Mouse (Mus musculus) heart, postnatal 10 days (tissue): Measurements from ENCODE around the gene Dnm1. TPM values are rescaled to one million over a fixed set of nuclear protein-coding genes. Genes with fewer than 3 reads are reported as not detected.
A peak's percentile ranks its signal among the peaks of the same experiment; 100 is the strongest.

Experiments used
- DNase-seq, 2 experiments: peaks; one replicate each; pipeline ENCODE4 v3.0.0; 2021
- intact Hi-C: fragments of 180-260 bp; cut with DNase I; formaldehyde crosslinking; loops from one replicate; pipeline ENCODE4 v1.15.1; 2025
- total RNA-seq, 2 experiments: library from RNA; stranded (reverse); gene quantifications; 2 replicates each; pipeline ENCODE4 v1.2.3; 2021

The Dnm1 gene
- 10 to 100 TPM; 10.0 to 12.5 TPM for total RNA-seq

DNA sequence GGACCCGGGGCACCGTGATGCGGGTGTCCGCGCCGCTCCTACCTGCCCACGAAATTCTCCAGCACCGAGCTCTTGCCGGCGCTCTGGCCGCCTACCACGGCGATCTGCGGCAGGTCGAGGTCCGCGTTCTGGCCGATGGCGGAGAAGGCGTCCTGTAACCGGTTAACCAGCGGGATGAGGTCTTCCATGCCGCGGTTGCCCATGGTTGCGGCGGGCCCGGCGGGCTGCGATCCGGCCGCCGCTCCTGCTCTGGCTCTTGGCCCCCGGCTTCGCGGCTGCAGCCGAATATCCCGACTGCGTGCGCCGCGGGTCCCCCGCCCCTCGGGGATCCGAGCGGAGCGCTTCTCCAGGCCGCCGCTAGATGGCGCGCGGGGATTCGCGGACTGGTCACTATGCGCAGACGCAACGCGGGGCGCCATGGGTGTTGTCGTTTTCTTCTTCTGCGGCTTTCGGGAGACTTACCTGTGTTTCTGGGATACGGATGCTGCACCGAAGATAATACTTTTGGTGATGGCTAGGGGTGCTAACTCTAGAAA lies at the start of gene Dnm1:
Gene Dnm1 (minus strand): TSS at position 332 of the 536 bp plus-strand sequence.
- intact Hi-C loops: loop anchor here (2.0 kb wide), 1 partner anchor 134 kb away; no protein-coding TSS in a partner anchor

DNA sequence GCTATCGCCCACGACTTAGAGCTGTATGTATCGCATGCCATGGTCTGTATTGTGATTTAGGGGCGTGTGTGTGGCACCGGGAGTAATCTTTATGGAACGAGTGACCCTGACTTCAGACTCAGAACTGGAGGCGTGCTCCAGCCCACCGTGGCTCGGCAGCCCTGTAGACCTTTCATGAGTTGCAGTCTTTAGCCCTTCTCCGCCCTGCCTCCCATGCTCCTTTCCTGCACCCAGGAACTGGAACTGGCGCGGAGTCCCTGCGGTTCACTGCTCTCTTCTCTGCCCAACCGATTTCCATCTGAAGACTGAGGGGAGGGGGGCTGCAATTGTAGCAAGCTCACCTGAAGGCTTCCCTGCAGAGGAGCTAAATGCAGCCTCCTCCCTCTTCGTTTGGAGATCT lies 43.6 kb upstream of the Dnm1 start:
- no peak for DNase-seq
- intact Hi-C loops: no loop called here

More for the DNA sequence above, at the start of gene Dnm1:
- DNase-seq: peak; percentile 94 to 96

- DNase-seq: peak; percentile 93 to 95
- intact Hi-C loops: no loop called here
Observed at GRCm38 (mm10) chr2:32395946-32396621, 42.9 kb upstream of the Dnm1 start.

- intact Hi-C loops: no loop called here
Observed at GRCm38 (mm10) chr2:32395484-32395945, 42.4 kb upstream of the Dnm1 start, which contains the start of gene Ptges2. TSS of gene Ptges2 (plus strand) at chr2:32395896.

GRCm38 (mm10) chr2:32394973-32395372 lies 41.8 kb upstream of the Dnm1 start:
- DNase-seq: peak; percentile 49 to 58
- intact Hi-C loops: no loop called here

More at GRCm38 (mm10) chr2:32395484-32395945, 42.4 kb upstream of the Dnm1 start, which contains the start of gene Ptges2:
- peak; percentile 94 to 95 for DNase-seq

DNA sequence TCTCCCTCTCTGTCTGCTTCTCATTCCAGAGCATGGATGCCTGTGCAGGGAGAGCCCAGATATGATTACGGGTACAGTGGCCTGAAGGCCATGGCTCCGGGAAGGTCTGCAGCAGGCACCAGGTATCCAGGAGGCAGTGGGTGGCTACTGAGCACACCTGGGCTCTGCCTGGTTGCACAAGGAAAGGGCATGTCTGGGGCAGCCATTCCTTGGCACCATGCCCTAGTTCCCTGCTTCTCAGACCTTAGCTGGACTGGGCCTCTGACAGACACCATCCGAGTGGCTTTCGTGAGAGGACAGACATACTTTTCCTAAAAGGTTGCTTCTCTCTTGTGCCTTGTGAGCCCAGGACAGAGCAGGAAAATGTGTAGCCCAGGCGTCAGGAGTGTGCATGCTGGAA lies 38.9 kb upstream of the Dnm1 start:
- intact Hi-C loops: no loop called here
- DNase-seq: peak; percentile 28 to 33

DNA sequence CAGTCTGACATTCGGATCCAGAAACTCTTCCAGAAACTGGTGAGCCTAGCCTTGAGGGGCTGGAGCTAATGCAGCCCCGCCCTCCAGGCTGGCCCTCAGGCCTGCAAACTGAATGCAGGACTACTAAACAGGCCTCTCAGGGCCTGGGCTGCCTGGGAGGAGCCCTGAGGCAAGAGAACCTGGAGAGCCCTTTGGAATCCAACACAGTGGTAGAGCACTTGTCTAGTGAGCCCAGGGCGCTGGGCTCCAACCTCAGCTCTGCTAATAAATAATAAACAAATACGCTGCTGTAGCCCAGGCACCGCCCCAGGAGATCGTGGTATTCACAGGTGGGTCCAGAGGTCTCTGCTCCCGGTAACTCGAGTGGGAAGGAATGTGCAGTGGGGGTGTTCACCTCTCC lies 37.7 kb upstream of the Dnm1 start:
- no peak for DNase-seq
- intact Hi-C loops: no loop called here

- no peak for DNase-seq
Observed at GRCm38 (mm10) chr2:32389157-32389556, 36.0 kb upstream of the Dnm1 start.

GRCm38 (mm10) chr2:32387706-32388490 lies 34.8 kb upstream of the Dnm1 start, which contains the start of gene Lcn2:
TSS of gene Lcn2 (minus strand) at chr2:32388252.
- intact Hi-C loops: no loop called here
- DNase-seq: no peak

More at GRCm38 (mm10) chr2:32389157-32389556, 36.0 kb upstream of the Dnm1 start:
- intact Hi-C loops: no loop called here

DNA sequence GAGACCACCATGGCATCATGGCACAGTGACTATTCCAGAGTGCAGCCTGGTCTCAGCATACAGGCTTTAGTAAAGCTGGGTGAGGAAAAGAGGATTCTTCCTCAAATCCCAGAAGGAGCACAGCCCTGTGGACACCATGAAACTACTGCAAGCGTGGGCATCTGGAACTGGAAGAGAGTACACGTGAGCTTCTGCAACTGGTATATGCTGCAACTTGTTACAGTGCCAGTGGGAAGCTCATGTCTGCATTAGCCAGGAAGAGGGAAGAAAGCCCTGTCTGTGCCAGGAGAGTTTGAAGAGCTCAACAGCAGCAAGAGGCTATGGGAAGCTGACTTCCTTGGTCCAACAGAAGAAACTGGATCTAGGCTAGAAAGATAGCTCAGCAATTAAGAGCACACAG lies 29.6 kb upstream of the Dnm1 start:
- DNase-seq: no peak
- intact Hi-C loops: no loop called here

DNA sequence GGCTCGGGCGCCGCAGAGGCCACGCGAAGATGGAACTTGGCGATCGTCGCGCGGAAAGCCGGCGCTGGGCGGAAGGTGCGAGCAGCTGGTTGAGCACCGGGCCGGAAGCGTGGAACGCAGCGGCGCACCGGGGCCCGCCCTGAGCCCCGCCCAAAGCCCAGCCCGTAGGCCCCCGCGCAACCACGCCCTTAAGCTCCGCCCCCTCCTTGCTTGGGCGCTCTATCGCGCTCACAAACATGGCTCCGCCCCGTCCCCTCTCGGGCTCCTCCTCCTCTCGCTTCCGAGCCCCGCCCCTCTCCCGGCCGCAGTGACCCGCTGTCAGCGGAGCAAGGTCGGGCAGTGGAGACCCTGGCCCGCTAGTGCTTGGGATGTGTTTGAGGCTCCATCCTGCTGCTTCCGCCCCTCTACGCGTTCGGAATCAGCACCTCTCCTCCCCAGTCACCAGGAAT lies 28.7 kb upstream of the Dnm1 start, which contains the start of gene 1110008P14Rik:
Gene 1110008P14Rik (minus strand): TSS at position 164 of the 449 bp plus-strand sequence.
- intact Hi-C loops: loop anchor here (1.0 kb wide), 1 partner anchor 17 kb away; no protein-coding TSS in a partner anchor

GRCm38 (mm10) chr2:32381141-32381774 lies 28.1 kb upstream of the Dnm1 start:
- DNase-seq: no peak
- intact Hi-C loops: loop anchor here (1.0 kb wide), 1 partner anchor 17 kb away; no protein-coding TSS in a partner anchor

More for the DNA sequence above, 28.7 kb upstream of the Dnm1 start, which contains the start of gene 1110008P14Rik:
- peak; percentile 95 for DNase-seq

DNA sequence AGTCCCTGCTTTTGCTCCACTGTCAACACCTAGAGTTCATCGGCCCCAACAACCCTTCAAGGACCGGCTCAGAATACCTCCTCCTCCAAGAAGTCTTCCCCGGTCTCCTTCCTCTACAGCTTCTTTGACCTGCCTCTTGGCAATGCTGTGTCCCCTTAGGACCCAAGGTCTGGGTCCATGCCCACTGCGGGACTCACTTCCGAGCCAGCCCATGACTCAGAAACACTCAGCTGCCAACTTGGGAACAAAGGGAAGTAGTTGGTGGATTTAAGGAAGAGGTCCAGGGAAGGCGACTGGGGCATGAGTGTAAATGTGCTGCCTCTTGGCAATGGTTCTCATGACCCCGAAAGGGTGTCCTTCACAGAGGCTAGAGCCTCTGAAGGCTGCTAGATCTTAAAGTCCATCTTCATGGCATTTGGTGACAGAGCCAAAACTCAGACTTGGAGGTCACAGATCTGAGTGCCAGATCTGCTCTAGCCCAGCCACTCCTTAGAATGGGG lies 26.9 kb upstream of the Dnm1 start:
- peak in 1 of 2 experiments; percentile 30 for DNase-seq
- intact Hi-C loops: no loop called here

- intact Hi-C loops: no loop called here
- DNase-seq: no peak
Observed at GRCm38 (mm10) chr2:32376963-32377362, 23.8 kb upstream of the Dnm1 start.

DNA sequence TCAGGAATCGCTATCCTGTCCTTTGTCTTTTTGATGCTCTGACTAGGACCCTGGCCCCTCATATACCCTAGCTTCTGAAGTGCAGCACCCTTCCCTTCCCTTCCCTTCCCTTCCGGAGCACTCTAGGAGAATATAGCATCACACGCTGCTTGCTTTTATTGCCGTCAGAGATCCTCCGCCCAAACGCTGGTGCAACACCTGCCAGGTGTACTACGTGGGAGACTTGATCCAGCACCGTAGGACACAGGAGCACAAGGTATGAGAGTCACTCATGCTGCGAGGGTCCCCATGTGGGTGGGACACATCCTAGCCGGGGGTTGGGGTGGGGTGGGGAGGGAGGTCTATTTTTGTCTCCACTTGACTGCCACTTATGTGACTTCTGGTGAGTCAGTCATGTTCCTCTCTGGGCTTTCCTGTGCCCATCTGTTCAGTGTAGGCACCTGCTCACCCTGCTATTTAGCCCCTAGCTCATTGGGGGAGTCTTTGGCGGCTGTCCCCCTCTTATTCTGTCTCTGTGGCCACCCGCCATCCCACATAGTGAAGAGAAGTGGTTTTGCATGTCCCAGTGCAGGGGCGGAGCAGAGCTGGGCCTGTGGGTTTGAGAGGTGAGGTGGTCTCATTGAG lies 22.3 kb upstream of the Dnm1 start:
- intact Hi-C loops: no loop called here
- DNase-seq: no peak

DNA sequence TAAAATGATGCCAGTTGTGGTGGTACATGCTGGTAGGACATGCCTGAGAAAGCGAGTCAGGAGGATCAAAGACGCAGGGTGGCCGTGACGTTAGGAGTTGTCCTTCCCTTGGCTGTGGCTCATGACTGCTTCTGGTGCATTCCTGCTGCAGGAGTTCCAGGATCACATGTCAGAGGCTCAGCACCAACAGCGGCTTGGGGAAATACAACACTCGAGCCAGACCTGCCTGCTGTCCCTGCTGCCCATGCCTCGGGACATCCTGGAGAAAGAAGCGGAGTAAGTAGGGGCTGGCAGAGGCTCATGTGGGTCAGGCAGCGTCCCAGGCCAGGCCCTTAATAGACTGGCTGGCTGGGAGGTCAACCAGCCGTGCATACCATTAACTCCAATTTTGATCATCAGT lies 21.1 kb upstream of the Dnm1 start:
- intact Hi-C loops: no loop called here
- DNase-seq: no peak

DNA sequence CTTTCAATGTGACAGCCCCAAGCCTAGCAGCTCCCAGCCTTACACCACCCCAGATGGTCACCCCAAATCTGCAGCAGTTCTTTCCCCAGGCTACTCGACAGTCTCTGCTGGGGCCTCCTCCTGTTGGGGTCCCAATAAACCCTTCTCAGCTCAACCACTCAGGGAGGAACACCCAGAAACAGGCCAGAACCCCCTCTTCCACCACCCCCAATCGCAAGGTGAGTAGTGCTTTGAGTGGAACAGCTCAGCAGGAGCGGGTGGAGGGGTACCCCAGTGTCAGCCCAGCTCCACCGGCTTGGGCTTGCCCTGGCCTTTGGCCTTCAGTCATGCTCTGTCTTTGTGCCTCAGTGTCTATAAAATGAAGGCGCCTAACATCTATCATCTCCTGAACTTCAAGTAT lies 14.2 kb upstream of the Dnm1 start:
- DNase-seq: no peak
- intact Hi-C loops: no loop called here

GRCm38 (mm10) chr2:32364121-32364520 lies 11.0 kb upstream of the Dnm1 start:
- no peak for DNase-seq
- intact Hi-C loops: loop anchor here (1.0 kb wide), 1 partner anchor 17 kb away; the partner anchor contains the start of gene 1110008P14Rik

DNA sequence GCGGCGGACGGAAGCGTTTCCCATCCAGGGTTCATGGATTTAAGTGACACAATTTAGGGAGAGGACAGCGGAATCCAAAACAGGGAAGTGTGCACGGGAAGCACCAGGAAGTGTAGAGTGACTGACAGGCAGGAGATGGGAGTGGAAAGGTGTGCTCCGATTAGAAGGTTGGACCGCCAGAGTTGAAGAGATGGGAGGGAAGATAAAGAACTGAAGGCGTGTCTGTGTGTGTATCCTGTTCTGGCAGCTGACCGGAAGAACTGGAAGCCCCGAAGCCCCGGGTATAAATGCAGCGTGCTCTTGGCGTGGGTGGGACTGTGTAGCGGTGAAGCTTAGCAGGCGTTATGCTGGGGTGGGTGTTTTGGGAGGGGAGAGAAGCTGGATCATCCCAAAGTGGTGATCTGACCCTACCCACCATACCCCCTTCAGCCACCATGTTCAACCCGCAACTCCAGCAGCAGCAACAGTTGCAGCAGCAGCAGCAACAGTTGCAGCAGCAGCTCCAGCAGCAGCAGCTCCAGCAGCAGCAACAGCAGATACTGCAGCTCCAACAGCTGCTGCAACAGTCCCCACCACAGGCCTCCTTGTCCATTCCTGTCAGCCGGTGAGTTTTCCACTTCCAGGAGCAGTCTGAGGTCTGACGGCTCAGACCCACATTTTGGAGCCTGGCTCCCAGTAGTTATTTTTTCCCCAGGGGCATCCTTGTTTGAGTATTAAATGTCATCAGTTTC lies 10.4 kb upstream of the Dnm1 start:
- intact Hi-C loops: loop anchor here (1.0 kb wide), 1 partner anchor 18 kb away; the partner anchor contains the start of gene 1110008P14Rik
- no peak for DNase-seq
